Mouse (Mus musculus) forebrain, postnatal 0 days (tissue): ENCODE results near the gene Apoe. TPM values are rescaled to one million over a fixed set of nuclear protein-coding genes. Genes with fewer than 3 reads are reported as not detected.
A peak's percentile ranks its signal among the peaks of the same experiment; 100 is the strongest.

Experiments used
- ATAC-seq: fragments of 200-750 bp; cut with Nextera tagmentation; 2 replicates; pipeline ENCODE4 v1.8.0; 2017; ENCODE audit warnings: mild to moderate bottlenecking, moderate library complexity
- DNase-seq: peaks from one replicate; pipeline ENCODE4 v3.0.0-alpha.2; 2015
- H3K27ac ChIP-seq: fragments of 300-500 bp; sonication (generic); 2 replicates; pipeline ENCODE4 v1.5.1; 2014; ENCODE audit warnings: low read depth, mild to moderate bottlenecking, antibody characterized with exemption, low read length, moderate library complexity, mixed read lengths
- H3K27me3 ChIP-seq: fragments of 300-500 bp; sonication (generic); 2 replicates; pipeline ENCODE4 v1.6.1; 2014; ENCODE audit warnings: mild to moderate bottlenecking, low read length, mixed read lengths; ENCODE audit not compliant: insufficient read depth
- H3K36me3 ChIP-seq: fragments of 300-500 bp; sonication (generic); 2 replicates; pipeline ENCODE4 v1.6.1; 2014; ENCODE audit warnings: mild to moderate bottlenecking, moderate library complexity; ENCODE audit not compliant: insufficient read depth
- H3K4me1 ChIP-seq: fragments of 300-500 bp; sonication (generic); 2 replicates; pipeline ENCODE4 v1.6.1; 2014; ENCODE audit warnings: antibody characterized with exemption; ENCODE audit not compliant: insufficient read depth
- H3K4me2 ChIP-seq: fragments of 300-500 bp; sonication (generic); 2 replicates; pipeline ENCODE4 v1.6.1; 2014; ENCODE audit warnings: low read depth, mild to moderate bottlenecking, moderate library complexity
- H3K4me3 ChIP-seq: fragments of 300-500 bp; sonication (generic); 2 replicates; pipeline ENCODE4 v1.5.1; 2014; ENCODE audit warnings: low read depth, low read length, mixed read lengths
- H3K9ac ChIP-seq: fragments of 300-500 bp; sonication (generic); 2 replicates; pipeline ENCODE4 v1.6.1; 2014; ENCODE audit warnings: mild to moderate bottlenecking
- H3K9me3 ChIP-seq: fragments of 300-500 bp; sonication (generic); 2 replicates; pipeline ENCODE4 v1.6.1; 2016; ENCODE audit warnings: low read length
- CTCF ChIP-seq: sonication (generic); IDR thresholded peaks from 2 replicates; pipeline ENCODE4 v1.5.1; 2016; ENCODE audit warnings: antibody characterized with exemption, control low read depth, low read depth
- WGBS: fragments of 180-500 bp; shearing (Covaris S2); extraction: QIAGEN DNeasy Blood & Tissue Kit; methylation state at CpG from one replicate; pipeline ENCODE4 v1.1.7; 2014; 5-methylcytosine and 5-hydroxymethylcytosine counted together
- polyA plus RNA-seq: library from polyadenylated mRNA; unstranded; fragments of >200 nt; fragmentation: Nextera tagmentation; extraction: Ambion mirVana; gene quantifications from 2 replicates; pipeline ENCODE4 v1.2.1, GENCODE M21; 2015
- total RNA-seq: library from RNA; depleted of rRNA; stranded (reverse); fragments of >200 nt; gene quantifications from 2 replicates; pipeline ENCODE4 v1.2.3, GENCODE M21; 2014

Apoe gene
- total and polyA plus RNA-seq, 2 experiments from 2014 or later = 1,116 to 1,495 TPM

GRCm38 (mm10) chr7:19715239-19716054 is 16.5 kb upstream of the Apoe start, which contains the start of gene Tomm40:
TSS of gene Tomm40 (minus strand) at chr7:19715438.
- Histone ChIP-seq H3K27me3 (no peaks in the 10 kb centered on the region), H3K4me2 (peak within 1 kb of the TSS; percentile 97), H3K4me1 (0 out of 2 replicates have a peak, but pooled peaks cover 6% of the 10 kb centered on the region), H3K9ac (peak within 1 kb of the TSS; percentile 94), H3K9me3 (no peaks in the 10 kb centered on the region), H3K4me3 (peak within 1 kb of the TSS; percentile 94), H3K27ac (peak within 1 kb of the TSS; percentile 85), H3K36me3 (peaks cover 26% of the 10 kb centered on the region)
- peak; percentile 95 for ATAC-seq
- TF ChIP-seq CTCF = no peak
- under 1% methylated on average over 57 of the region's 59 CpGs for WGBS
- peak; percentile 100 for DNase-seq

GRCm38 (mm10) chr7:19714836-19715235 is 15.8 kb upstream of the Apoe start:
- H3K4me3 ChIP-seq = peak overlapping the region; percentile 94
- no peaks in the 10 kb centered on the region for H3K9me3 ChIP-seq
- under 1% methylated on average over 35 of the region's 39 CpGs for WGBS
- no peaks in the 10 kb centered on the region for H3K27me3 ChIP-seq
- H3K27ac ChIP-seq = peak overlapping the region; percentile 85
- no peak; the same call in 1 of the 2 replicates for TF ChIP-seq CTCF
- peaks cover 29% of the 10 kb centered on the region for H3K36me3 ChIP-seq
- 0 out of 2 replicates have a peak, but pooled peaks cover 6% of the 10 kb centered on the region for H3K4me1 ChIP-seq
- ATAC-seq (no peak), DNase-seq (no peak)
- peak overlapping the region; percentile 94 for H3K9ac ChIP-seq
- peak overlapping the region; percentile 97 for H3K4me2 ChIP-seq

GRCm38 (mm10) chr7:19713598-19713997 is 14.6 kb upstream of the Apoe start:
- no peak for TF ChIP-seq CTCF
- H3K4me1 ChIP-seq = 0 out of 2 replicates have a peak, but pooled peaks cover 6% of the 10 kb centered on the region
- ATAC-seq = no peak

GRCm38 (mm10) chr7:19713196-19713595 is 14.2 kb upstream of the Apoe start:
- no peak for DNase-seq
- Histone ChIP-seq H3K9me3 (no peaks in the 10 kb centered on the region), H3K4me1 (0 out of 2 replicates have a peak, but pooled peaks cover 6% of the 10 kb centered on the region), H3K4me3 (no peak overlapping the region), H3K4me2 (no peak overlapping the region), H3K27me3 (no peaks in the 10 kb centered on the region), H3K27ac (no peak overlapping the region), H3K9ac (no peak overlapping the region), H3K36me3 (peaks cover 41% of the 10 kb centered on the region)
- 50% methylated on average over 4 of the region's 4 CpGs for WGBS
- ATAC-seq = no peak
- peak; percentile 52 for TF ChIP-seq CTCF

More at GRCm38 (mm10) chr7:19713598-19713997, 14.6 kb upstream of the Apoe start:
- H3K4me3 ChIP-seq = no peak overlapping the region
- H3K9me3 ChIP-seq = no peaks in the 10 kb centered on the region
- H3K4me2 ChIP-seq = no peak overlapping the region
- H3K9ac ChIP-seq = no peak overlapping the region
- peaks cover 40% of the 10 kb centered on the region for H3K36me3 ChIP-seq
- no peaks in the 10 kb centered on the region for H3K27me3 ChIP-seq
- WGBS = 92% methylated on average over 9 of the region's 9 CpGs
- DNase-seq = no peak
- no peak overlapping the region for H3K27ac ChIP-seq

- peak; percentile 64 for TF ChIP-seq CTCF
- ATAC-seq = no peak
- Histone ChIP-seq H3K9me3 (no peaks in the 10 kb centered on the region), H3K9ac (no peak overlapping the region), H3K4me2 (no peak overlapping the region), H3K4me3 (no peak overlapping the region), H3K27ac (no peak overlapping the region), H3K27me3 (no peaks in the 10 kb centered on the region), H3K4me1 (0 out of 2 replicates have a peak, but pooled peaks cover 6% of the 10 kb centered on the region), H3K36me3 (peaks cover 41% of the 10 kb centered on the region)
- DNase-seq = no peak
- 59% methylated on average over 4 of the region's 4 CpGs for WGBS
Observed at GRCm38 (mm10) chr7:19712414-19712813, 13.4 kb upstream of the Apoe start.

GRCm38 (mm10) chr7:19710650-19711049 is 11.7 kb upstream of the Apoe start:
- Histone ChIP-seq H3K4me1 (no peaks in the 10 kb centered on the region), H3K36me3 (peaks cover 41% of the 10 kb centered on the region), H3K4me3 (no peak overlapping the region), H3K9ac (no peak overlapping the region), H3K27me3 (no peaks in the 10 kb centered on the region), H3K4me2 (no peak overlapping the region), H3K27ac (no peak overlapping the region), H3K9me3 (no peaks in the 10 kb centered on the region)
- no peak for DNase-seq
- no peak for TF ChIP-seq CTCF
- 93% methylated on average over 10 of the region's 10 CpGs for WGBS
- no peak for ATAC-seq

DNA sequence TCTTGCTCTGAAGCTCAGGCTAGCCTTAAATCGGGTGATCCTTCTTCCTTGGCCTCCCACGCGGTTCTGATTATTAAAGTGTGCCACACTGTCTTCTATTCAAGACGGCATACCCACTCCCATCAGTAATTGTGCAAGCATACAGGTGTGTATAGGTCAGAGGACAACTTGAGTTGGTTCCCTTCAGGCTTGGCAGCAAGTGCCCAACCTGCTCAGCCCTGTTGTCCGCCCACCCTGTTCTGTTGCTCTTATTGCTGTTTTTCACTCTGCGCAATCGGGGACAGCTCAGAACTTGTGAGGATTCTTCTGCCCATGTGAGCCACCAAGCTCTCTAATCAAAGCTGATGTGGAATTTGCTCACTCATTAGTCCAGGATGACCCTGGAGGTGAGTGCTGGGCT is 6.3 kb upstream of the Apoe start:
- WGBS = 98% methylated on average over 7 of the region's 7 CpGs
- DNase-seq (no peak), ATAC-seq (no peak)
- H3K4me2 ChIP-seq = no peak overlapping the region
- TF ChIP-seq CTCF = no peak
- H3K9me3 ChIP-seq = no peaks in the 10 kb centered on the region
- H3K27ac ChIP-seq = no peak overlapping the region
- H3K36me3 ChIP-seq = peaks cover 13% of the 10 kb centered on the region; the same call in 1 of the 2 replicates
- H3K4me3 ChIP-seq = no peak overlapping the region
- no peak overlapping the region for H3K9ac ChIP-seq
- H3K27me3 ChIP-seq = no peaks in the 10 kb centered on the region
- no peaks in the 10 kb centered on the region for H3K4me1 ChIP-seq
